Mouse (Mus musculus) hindbrain, embryonic 16.5 days (tissue): ENCODE measurements around the gene Ace. TPM values are rescaled to one million over a fixed set of nuclear protein-coding genes. Genes with fewer than 3 reads are reported as not detected.

Experiments
- polyA plus RNA-seq: library from polyadenylated mRNA; unstranded; fragments of >200 nt; fragmentation: Nextera tagmentation; extraction: Ambion mirVana; gene quantifications from 2 replicates; pipeline ENCODE4 v1.2.1, GENCODE M21; 2015

Ace gene
- polyA plus RNA-seq, 1 experiment from 2014 or later, result 8.6 TPM

Other genes starting within 250 kb of the Ace start
- 63.8 and 65.4 TPM in 2 replicates for gene Cyb561, start 14.6 kb upstream of the Ace start, polyA plus RNA-seq
- gene Ace3, start 26.7 kb downstream of the Ace start, polyA plus RNA-seq, result 0.06 TPM in 1 of 2 replicates, not detected in the other
- gene Kcnh6, start 40.2 kb downstream of the Ace start, polyA plus RNA-seq, result 2.7 and 3.1 TPM in 2 replicates
- 152 and 179 TPM in 2 replicates for gene Dcaf7, start 68.9 kb downstream of the Ace start, polyA plus RNA-seq
- 7.4 and 7.8 TPM in 2 replicates for gene Taco1, start 98.1 kb downstream of the Ace start, polyA plus RNA-seq
- 6.2 and 11.9 TPM in 2 replicates for gene Map3k3, start 116.7 kb downstream of the Ace start, polyA plus RNA-seq
- gene Gm10840, start 192.9 kb downstream of the Ace start, polyA plus RNA-seq, result not detected in 2 replicates
- gene Limd2, start 192.9 kb downstream of the Ace start, polyA plus RNA-seq, result 142 and 161 TPM in 2 replicates
- gene Strada, start 234.2 kb downstream of the Ace start, polyA plus RNA-seq, result 28.6 and 30.1 TPM in 2 replicates
- 109 and 113 TPM in 2 replicates for gene Ccdc47, start 248.4 kb downstream of the Ace start, polyA plus RNA-seq
- 77.9 and 87.4 TPM in 2 replicates for gene Ddx42, start 249.0 kb downstream of the Ace start, polyA plus RNA-seq